Mouse (Mus musculus) embryonic facial prominence, embryonic 14.5 days (tissue): Measurements from ENCODE around the gene Dusp23. TPM values are rescaled to one million over a fixed set of nuclear protein-coding genes. Genes with fewer than 3 reads are reported as not detected.

ENCODE experiments used
- polyA plus RNA-seq: library from polyadenylated mRNA; unstranded; fragments of >200 nt; fragmentation: Nextera tagmentation; extraction: Ambion mirVana; gene quantifications from 2 replicates; pipeline ENCODE4 v1.2.1, GENCODE M21; 2014

Gene Dusp23
- polyA plus RNA-seq, 1 experiment from 2014 or later: 16.0 TPM

Other genes starting within 250 kb of the Dusp23 start
- gene Slamf9, start 157.6 kb downstream of the Dusp23 start, polyA plus RNA-seq: 0.68 and 0.77 TPM in 2 replicates
- 21.4 and 26.3 TPM in 2 replicates for gene Igsf9, start 151.2 kb downstream of the Dusp23 start, polyA plus RNA-seq
- 192 and 231 TPM in 2 replicates for gene Tagln2, start 132.9 kb downstream of the Dusp23 start, polyA plus RNA-seq
- gene Cfap45, start 112.2 kb downstream of the Dusp23 start, polyA plus RNA-seq: 6.5 and 8.9 TPM in 2 replicates
- 0.45 and 1.6 TPM in 2 replicates for gene Vsig8, start 77.0 kb downstream of the Dusp23 start, polyA plus RNA-seq
- gene Slamf8, start 42.4 kb downstream of the Dusp23 start, polyA plus RNA-seq: 0.17 TPM in 1 of 2 replicates, not detected in the other
- gene Fcrl6, start 30.4 kb downstream of the Dusp23 start, polyA plus RNA-seq: 0.13 and 0.26 TPM in 2 replicates
- gene Crp, start 65.1 kb upstream of the Dusp23 start, polyA plus RNA-seq: not detected in 2 replicates